Mouse (Mus musculus) heart, adult 2 months (tissue): ENCODE data around the gene Krt31. TPM values are rescaled to one million over a fixed set of nuclear protein-coding genes. Genes with fewer than 3 reads are reported as not detected.

Source experiments
- DNase-seq, 2 experiments: peaks; one replicate each; pipeline ENCODE4 v3.0.0; 2021
- H3K27ac ChIP-seq: fragments of 200-600 bp; 2 replicates; pipeline ENCODE4 v1.8.1; 2022
- H3K27me3 ChIP-seq: fragments of 200-500 bp; 2 replicates; pipeline ENCODE4 v1.6.1; 2012; ENCODE audit warnings: mild to moderate bottlenecking, low read length, inconsistent platforms, mixed read lengths; ENCODE audit not compliant: control insufficient read depth, insufficient read depth
- H3K36me3 ChIP-seq: fragments of 200-500 bp; 2 replicates; pipeline ENCODE4 v1.6.1; 2012; ENCODE audit warnings: low read length, inconsistent platforms; ENCODE audit not compliant: control insufficient read depth, insufficient read depth
- H3K4me1 ChIP-seq: fragments of 200-500 bp; 2 replicates; pipeline ENCODE4 v1.6.1; 2011; ENCODE audit warnings: low read length; ENCODE audit not compliant: control insufficient read depth, insufficient read depth
- H3K4me3 ChIP-seq: fragments of 200-600 bp; 2 replicates; pipeline ENCODE4 v1.8.1; 2022
- H3K79me2 ChIP-seq: fragments of 200-500 bp; replicated peaks from 2 replicates; pipeline ENCODE4 v1.6.1; 2012; ENCODE audit warnings: mild to moderate bottlenecking, inconsistent platforms, low read length, moderate library complexity, mixed read lengths; ENCODE audit not compliant: control insufficient read depth, insufficient read depth
- H3K9ac ChIP-seq: fragments of 200-500 bp; 2 replicates; pipeline ENCODE4 v1.6.1; 2012; ENCODE audit warnings: low read depth, mild to moderate bottlenecking, control low read depth, inconsistent platforms, low read length, mixed read lengths
- CTCF ChIP-seq: fragments of 200-600 bp; IDR thresholded peaks from 2 replicates; pipeline ENCODE4 v1.8.1; 2022; ENCODE audit warnings: antibody characterized with exemption, mild to moderate bottlenecking, moderate library complexity
- EP300 ChIP-seq: fragments of 200-500 bp; IDR thresholded peaks from 2 replicates; pipeline ENCODE4 v1.6.1; 2011; ENCODE audit warnings: low read depth, low read length, control low read depth; ENCODE audit not compliant: insufficient read depth
- POLR2A ChIP-seq: fragments of 200-500 bp; IDR thresholded peaks from 2 replicates; pipeline ENCODE4 v1.6.1; 2011; ENCODE audit warnings: mild to moderate bottlenecking, low read depth, low read length, control low read depth; ENCODE audit not compliant: insufficient read depth
- WGBS: fragments of 180-500 bp; shearing (Covaris S2); methylation state at CpG from one replicate; pipeline ENCODE4 v1.1.7; 2018; 5-methylcytosine and 5-hydroxymethylcytosine counted together
- intact Hi-C: fragments of 180-260 bp; cut with DNase I; formaldehyde crosslinking; loops from one replicate; pipeline ENCODE4 v1.15.1; 2025
- polyA plus RNA-seq: library from polyadenylated mRNA; depleted of rRNA; stranded (reverse); fragments of >200 nt; gene quantifications from 2 replicates; pipeline ENCODE4 v1.2.3, GENCODE M21; 2012
- total RNA-seq, 2 experiments: library from RNA; stranded (reverse); gene quantifications; 2 replicates each; pipeline ENCODE4 v1.2.3; 2021

The Krt31 gene
- total and polyA plus RNA-seq, 3 experiments = 0.08 TPM; not detected in 2

DNA sequence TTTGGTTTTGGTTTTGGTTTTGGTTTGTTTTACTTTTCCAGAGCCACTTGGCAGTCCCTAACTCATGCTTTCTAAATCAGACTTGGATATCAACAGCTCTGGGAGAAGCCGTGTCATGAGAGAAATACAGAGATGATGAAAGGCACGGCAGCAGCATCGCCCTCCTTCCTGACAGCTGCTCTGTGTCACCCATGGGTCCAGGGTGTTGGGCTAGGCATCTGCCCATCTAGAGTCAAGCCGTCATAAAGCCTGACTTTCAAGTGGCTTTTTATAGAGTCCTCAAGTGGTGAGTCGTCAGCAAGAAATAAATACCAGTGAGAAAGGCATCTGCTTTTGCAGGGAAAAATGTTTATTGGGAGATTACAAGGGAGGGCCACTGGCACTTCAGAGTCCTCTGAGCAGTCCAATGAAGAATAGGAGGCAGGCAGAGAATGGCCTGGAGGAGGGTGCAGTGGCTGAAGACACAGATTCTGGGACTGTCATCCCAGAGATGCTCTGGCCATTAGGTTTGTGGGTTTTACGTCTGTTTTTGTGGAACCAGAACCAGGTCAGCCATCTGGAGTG is 4.0 kb downstream of the Krt31 start:
- WGBS = 49% methylated on average over 6 of the region's 6 CpGs
- no peak for DNase-seq
- H3K9ac ChIP-seq = no peak overlapping the region
- H3K4me1 ChIP-seq = no peaks in the 10 kb centered on the region
- H3K27me3 ChIP-seq = no peaks in the 10 kb centered on the region
- H3K79me2 ChIP-seq = no peaks in the 10 kb centered on the region
- no peak overlapping the region for H3K4me3 ChIP-seq
- intact Hi-C loops = no loop called here
- TF ChIP-seq EP300 = no peak
- no peak for TF ChIP-seq POLR2A
- TF ChIP-seq CTCF = no peak
- H3K27ac ChIP-seq = no peak overlapping the region
- H3K36me3 ChIP-seq = no peaks in the 10 kb centered on the region

DNA sequence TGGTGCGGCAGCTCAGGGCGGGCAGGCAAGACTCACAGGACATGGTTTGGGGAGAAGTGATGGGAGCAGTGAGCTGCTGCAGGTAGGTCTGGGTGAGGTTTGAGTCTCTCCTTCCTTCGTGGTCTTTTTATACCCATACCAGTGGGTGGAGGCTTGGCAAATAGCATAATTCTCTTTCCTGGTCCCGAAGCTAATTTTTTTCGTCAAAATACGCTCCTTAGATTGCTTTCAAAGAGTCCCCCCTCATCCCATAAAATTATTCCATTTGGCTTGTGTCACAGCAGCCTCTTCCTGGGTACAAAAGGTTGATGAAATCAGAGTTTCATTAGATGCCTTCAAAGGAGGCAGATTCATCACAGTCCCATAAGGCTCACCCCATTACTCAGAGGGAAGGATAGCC is 8.9 kb downstream of the Krt31 start, which contains the start of gene Krt34:
Gene Krt34, minus strand, starts transcription at position 101 of the 400 bp plus-strand sequence.
- intact Hi-C loops = no loop called here
- Histone ChIP-seq H3K9ac (no peak within 1 kb of the TSS), H3K4me3 (no peak within 1 kb of the TSS), H3K27ac (no peak within 1 kb of the TSS), H3K79me2 (no peaks in the 10 kb centered on the region), H3K36me3 (no peaks in the 10 kb centered on the region), H3K4me1 (no peaks in the 10 kb centered on the region), H3K27me3 (no peaks in the 10 kb centered on the region)
- 75% methylated on average over 6 of the region's 6 CpGs for WGBS
- DNase-seq = no peak
- TF ChIP-seq EP300 = no peak
- TF ChIP-seq CTCF = no peak
- TF ChIP-seq POLR2A = no peak

DNA sequence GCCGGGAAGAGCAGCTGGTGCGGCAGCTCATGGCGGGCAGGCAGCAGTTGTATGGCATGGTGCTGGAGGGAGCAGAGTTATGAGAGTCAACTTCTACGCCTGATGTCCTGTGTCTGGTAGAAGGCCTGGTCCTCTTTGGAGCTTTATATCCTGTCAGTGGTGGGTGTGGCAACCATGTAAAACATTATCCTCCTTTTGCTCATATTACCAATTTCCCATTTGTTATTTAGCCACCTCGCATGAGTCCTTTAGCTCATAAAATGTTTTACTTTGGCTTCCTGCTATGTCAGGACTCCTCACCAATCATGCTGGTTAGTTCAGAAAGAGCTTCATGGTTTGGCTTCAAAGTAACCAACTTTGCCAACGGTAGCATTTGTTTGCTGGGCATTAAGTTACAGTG is 20.6 kb downstream of the Krt31 start, which contains the start of gene Krt33b:
Gene Krt33b, minus strand, starts transcription at position 101 of the 400 bp plus-strand sequence.
- 76% methylated on average over 6 of the region's 6 CpGs for WGBS
- Histone ChIP-seq H3K4me3 (no peak within 1 kb of the TSS), H3K27me3 (no peaks in the 10 kb centered on the region; the same call in 1 of the 2 replicates), H3K4me1 (no peaks in the 10 kb centered on the region), H3K27ac (no peak within 1 kb of the TSS), H3K36me3 (no peaks in the 10 kb centered on the region), H3K9ac (no peak within 1 kb of the TSS), H3K79me2 (no peaks in the 10 kb centered on the region)
- intact Hi-C loops = no loop called here
- no peak for TF ChIP-seq POLR2A
- no peak for TF ChIP-seq EP300
- TF ChIP-seq CTCF = no peak
- no peak for DNase-seq

DNA sequence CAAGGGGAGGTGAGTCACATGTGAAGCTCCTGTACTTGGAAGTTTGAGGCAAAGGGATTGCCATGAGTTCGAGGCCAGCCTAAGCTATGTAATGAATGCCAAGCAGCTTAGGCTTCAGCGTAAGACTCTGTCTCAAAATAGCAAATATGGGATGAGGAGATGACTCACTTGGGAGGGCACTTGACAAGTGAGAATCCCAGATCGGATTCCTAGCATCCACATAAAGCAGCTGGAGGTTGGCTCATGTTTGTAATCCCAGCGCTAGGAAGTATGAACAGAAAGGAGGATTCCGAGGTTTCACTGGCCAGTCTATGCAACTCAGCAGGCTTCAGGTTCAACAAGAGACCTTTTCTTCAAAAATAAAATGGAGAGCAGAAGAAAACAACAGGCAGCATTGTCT is 28.9 kb downstream of the Krt31 start:
- 50% methylated on average over 5 of the region's 5 CpGs for WGBS
- no peaks in the 10 kb centered on the region for H3K36me3 ChIP-seq
- no peaks in the 10 kb centered on the region for H3K79me2 ChIP-seq
- intact Hi-C loops = no loop called here
- H3K27ac ChIP-seq = no peak overlapping the region
- DNase-seq = no peak
- TF ChIP-seq POLR2A (no peak), CTCF (no peak)
- H3K9ac ChIP-seq = no peak overlapping the region
- H3K4me1 ChIP-seq = no peaks in the 10 kb centered on the region
- H3K27me3 ChIP-seq = no peaks in the 10 kb centered on the region
- no peak overlapping the region for H3K4me3 ChIP-seq

DNA sequence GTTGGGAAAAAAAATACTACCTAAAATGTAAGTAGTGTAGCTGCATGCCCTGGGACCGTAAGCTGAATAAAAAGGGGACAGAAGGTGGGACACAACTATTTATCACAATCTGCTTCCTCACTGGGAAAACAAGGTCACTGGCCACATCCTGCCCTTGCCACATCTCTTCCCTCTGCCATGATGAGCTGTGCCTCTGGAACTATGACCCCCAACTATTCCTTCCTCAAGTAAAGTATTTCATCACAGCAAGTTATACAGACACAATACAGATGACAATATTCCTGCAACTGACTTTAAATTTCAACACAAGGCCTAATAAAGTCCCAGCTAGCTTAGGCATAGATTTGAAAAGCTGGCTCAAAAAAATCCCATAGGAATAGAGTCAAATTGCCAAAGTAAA is 30.9 kb downstream of the Krt31 start:
- WGBS = 50% methylated on average over 1 of the region's 1 CpGs
- TF ChIP-seq CTCF = no peak
- no peak for TF ChIP-seq EP300
- no peak for TF ChIP-seq POLR2A
- no peaks in the 10 kb centered on the region for H3K79me2 ChIP-seq
- H3K4me1 ChIP-seq = no peaks in the 10 kb centered on the region
- intact Hi-C loops = no loop called here
- no peaks in the 10 kb centered on the region for H3K36me3 ChIP-seq
- no peaks in the 10 kb centered on the region for H3K27me3 ChIP-seq
- H3K4me3 ChIP-seq = no peak overlapping the region
- H3K27ac ChIP-seq = no peak overlapping the region
- DNase-seq = no peak
- H3K9ac ChIP-seq = no peak overlapping the region

DNA sequence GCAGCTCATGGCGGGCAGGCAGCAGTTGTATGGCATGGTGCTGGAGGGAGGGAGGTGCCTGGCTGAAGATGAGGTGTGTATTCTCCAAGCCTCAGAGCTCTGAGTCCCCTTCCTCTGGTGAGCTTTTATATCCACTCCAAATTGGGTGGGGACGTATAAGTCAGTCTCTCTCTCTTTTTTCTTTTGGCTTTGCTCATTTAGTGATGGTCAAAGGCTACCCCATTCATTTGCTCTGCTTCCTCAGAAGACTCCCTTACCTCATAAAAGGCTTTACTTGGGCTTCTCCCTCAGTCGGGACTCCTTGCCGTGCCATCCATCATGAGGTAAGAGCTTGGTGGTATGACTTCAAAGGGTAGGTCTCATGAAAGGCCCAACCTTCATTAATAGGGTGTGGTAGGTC is 34.2 kb downstream of the Krt31 start, which contains the start of gene Krt33a:
Gene Krt33a, minus strand, starts transcription at position 101 of the 400 bp plus-strand sequence.
- 82% methylated on average over 4 of the region's 4 CpGs for WGBS
- intact Hi-C loops = no loop called here
- no peaks in the 10 kb centered on the region for H3K79me2 ChIP-seq
- TF ChIP-seq CTCF (no peak), POLR2A (no peak), EP300 (no peak)
- H3K27me3 ChIP-seq = no peaks in the 10 kb centered on the region
- DNase-seq = no peak
- no peak within 1 kb of the TSS for H3K9ac ChIP-seq
- no peaks in the 10 kb centered on the region for H3K4me1 ChIP-seq
- no peak within 1 kb of the TSS for H3K4me3 ChIP-seq
- H3K36me3 ChIP-seq = no peaks in the 10 kb centered on the region
- no peak within 1 kb of the TSS for H3K27ac ChIP-seq
